21 mouse cellular contexts compared by ENCODE assay signal in genomic region chr1:132065001-132065400, GRCm38 (mm10). TPM values are rescaled to one million over a fixed set of nuclear protein-coding genes. Genes with fewer than 3 reads are reported as not detected.
DNase-seq lines count a peak whose midpoint lies in the region; ATAC-seq and TF ChIP-seq lines count a peak whose summit lies in the region.
"Had no signal": no experiment of that assay in that cellular context is flagged by ENCODE, and none has a peak within 500 bp of the region (broad histone marks: within the 10 kb centered on the region; RNA-seq: fewer than 3 reads in every experiment).

No protein-coding gene starts in this region.

- peaks cover 28% of the 10 kb centered on the region for H3K27me3 ChIP-seq in forebrain, embryonic 15.5 days
- peaks cover 54% of the 10 kb centered on the region for H3K27me3 ChIP-seq in forebrain, embryonic 10.5 days (ENCODE audit: poor library complexity, severe bottlenecking)

- no peaks in the 10 kb centered on the region for H3K36me3 ChIP-seq in forebrain, embryonic 15.5 days
- H3K36me3 ChIP-seq in forebrain, embryonic 10.5 days (replicated peaks), result no peaks in the 10 kb centered on the region
- H3K36me3 ChIP-seq: hindbrain, embryonic 15.5 days; limb, embryonic 10.5 days; liver, embryonic 12.5 days; lung, embryonic 15.5 days; stomach, embryonic 15.5 days had no signal

- intact Hi-C loops in left cerebral cortex, postnatal 25 days (cut with DNase I), result loop anchor here (5.0 kb wide), 1 partner anchor 42 kb away; no protein-coding TSS in a partner anchor
- intact Hi-C loops in heart, postnatal 36 days (cut with DNase I), result loop anchor here (5.0 kb wide), 1 partner anchor 52 kb away; no protein-coding TSS in a partner anchor

- no peak for DNase-seq in forebrain, embryonic 10.5 days (ENCODE audit: extremely low spot score, low spot score)
- DNase-seq in left cerebral cortex, postnatal 25 days (ENCODE audit: low spot score in 2 of 2), result peak; percentile 31 to 77
- no peak for DNase-seq in left cerebral cortex, adult 8-10 months (ENCODE audit: low spot score in 2 of 2)
- DNase-seq in brain, embryonic 14.5 days (ENCODE audit: low read depth), result peak; percentile 72
- peak; percentile 50 to 62 for DNase-seq in layer of hippocampus, adult 8-10 months (ENCODE audit: low spot score in 2 of 2)
- DNase-seq in heart, postnatal 36 days, result no peak
- DNase-seq: adrenal gland, postnatal 25 days; cerebellum, postnatal 10 days; gastrocnemius, adult 2 months; heart, adult 18-20 months; kidney, adult 18-20 months; kidney, postnatal 36 days; spleen, adult 18-20 months had no signal

- H3K9me3 ChIP-seq in forebrain, embryonic 15.5 days, result no peaks in the 10 kb centered on the region
- H3K9me3 ChIP-seq in forebrain, embryonic 10.5 days, result no peaks in the 10 kb centered on the region
- H3K9me3 ChIP-seq: hindbrain, embryonic 15.5 days; limb, embryonic 10.5 days; liver, embryonic 12.5 days; lung, embryonic 15.5 days; stomach, embryonic 15.5 days had no signal

- no peak overlapping the region for H3K4me3 ChIP-seq in forebrain, embryonic 15.5 days
- no peak overlapping the region for H3K4me3 ChIP-seq in forebrain, embryonic 10.5 days
- H3K4me3 ChIP-seq: erythroblast, embryonic 14.5 days; gastrocnemius, adult 2 months; hindbrain, embryonic 15.5 days; limb, embryonic 10.5 days; liver, embryonic 12.5 days; lung, embryonic 15.5 days; stomach, embryonic 15.5 days had no signal

- peak; percentile 59 for ATAC-seq in forebrain, embryonic 15.5 days (replicated peaks)
- ATAC-seq in erythroblast, adult 5-6 weeks (replicated peaks; ENCODE audit: low FRiP score, poor library complexity, severe bottlenecking), result no peak
- ATAC-seq: liver, embryonic 12.5 days had no signal

- 37% methylated on average over 1 of the region's 1 CpGs for WGBS in forebrain, embryonic 15.5 days
- 43% methylated on average over 1 of the region's 1 CpGs for WGBS in forebrain, embryonic 10.5 days

- no peak for TF ChIP-seq POLR2A in brain, embryonic 14.5 days (IDR thresholded peaks at IDR 0.05; ENCODE audit: borderline replicate concordance, extremely low read depth, insufficient read depth, insufficient read length, poor library complexity, severe bottlenecking)

- H3K27ac ChIP-seq in forebrain, embryonic 15.5 days (replicated peaks), result no peak overlapping the region
- no peak overlapping the region for H3K27ac ChIP-seq in forebrain, embryonic 10.5 days
- H3K27ac ChIP-seq: gastrocnemius, adult 2 months; hindbrain, embryonic 15.5 days; limb, embryonic 10.5 days; liver, embryonic 12.5 days; lung, embryonic 15.5 days; stomach, embryonic 15.5 days had no signal

- peaks cover 24% of the 10 kb centered on the region for H3K4me1 ChIP-seq in forebrain, embryonic 15.5 days
- peaks cover 14% of the 10 kb centered on the region for H3K4me1 ChIP-seq in forebrain, embryonic 10.5 days

- H3K9ac ChIP-seq in forebrain, embryonic 15.5 days (replicated peaks), result no peak overlapping the region
- H3K9ac ChIP-seq: hindbrain, embryonic 15.5 days; liver, embryonic 12.5 days; lung, embryonic 15.5 days; stomach, embryonic 15.5 days had no signal

- TF ChIP-seq CTCF in brain, embryonic 14.5 days (IDR thresholded peaks at IDR 0.05; ENCODE audit: borderline replicate concordance, extremely low read depth, insufficient read depth, insufficient read length), result no peak

- H3K4me2 ChIP-seq in forebrain, embryonic 15.5 days (replicated peaks), result no peak overlapping the region
- H3K4me2 ChIP-seq: hindbrain, embryonic 15.5 days; liver, embryonic 12.5 days; lung, embryonic 15.5 days; stomach, embryonic 15.5 days had no signal

RNA-seq across cellular contexts. Expression of gene Mfsd4a, which starts 2.9 kb away (rescaled TPM):
- polyA plus RNA-seq in forebrain, embryonic 15.5 days (2015; fragmentation: Nextera tagmentation; extraction: Ambion mirVana), result 8.8 and 8.9 TPM in 2 replicates
- polyA plus RNA-seq in forebrain, embryonic 10.5 days (2016; fragmentation: Nextera tagmentation; extraction: Ambion mirVana), result 11.1 and 13.0 TPM in 2 replicates
- total RNA-seq in left cerebral cortex, postnatal 25 days (2021), result 10 to 100 TPM; 73.5 to 87.6 TPM
- 100 to 1,000 TPM in 1 of 4 experiments, 10 to 100 TPM in 3; 77.0 to 100 (median 85.0) TPM for total RNA-seq in left cerebral cortex, adult 8-10 months (2022)
- polyA plus RNA-seq in brain, embryonic 14.5 days (2012; rRNA removed), result 2.0 and 2.2 TPM in 2 replicates
- total RNA-seq in layer of hippocampus, adult 8-10 months (2022), result 10 to 100 TPM; 64.6 to 84.2 (median 78.5) TPM
- 1 to 10 TPM; 1.4 to 2.3 TPM for total RNA-seq in heart, postnatal 36 days (2021)
- not detected in 2 replicates for total RNA-seq in erythroblast, adult 5-6 weeks (2015; ENCODE audit: low replicate concordance)
- total RNA-seq in erythroblast, adult 5-6 weeks (2017; ENCODE audit: low replicate concordance), result 0.68 and 2.9 TPM in 2 replicates
- polyA plus RNA-seq: erythroblast, embryonic 14.5 days had no signal

RNA-seq across cellular contexts. Expression of gene Elk4, which starts 57.6 kb away (rescaled TPM):
- polyA plus RNA-seq in forebrain, embryonic 15.5 days (2015; fragmentation: Nextera tagmentation; extraction: Ambion mirVana), result 12.0 and 14.6 TPM in 2 replicates
- 12.0 and 13.8 TPM in 2 replicates for polyA plus RNA-seq in forebrain, embryonic 10.5 days (2016; fragmentation: Nextera tagmentation; extraction: Ambion mirVana)
- 10 to 100 TPM; 52.6 TPM for total RNA-seq in left cerebral cortex, postnatal 25 days (2021)
- total RNA-seq in left cerebral cortex, adult 8-10 months (2022), result 10 to 100 TPM; 54.1 to 63.5 (median 58.5) TPM
- 12.7 and 16.6 TPM in 2 replicates for polyA plus RNA-seq in brain, embryonic 14.5 days (2012; rRNA removed)
- total RNA-seq in layer of hippocampus, adult 8-10 months (2022), result 10 to 100 TPM; 51.2 to 62.8 (median 58.9) TPM
- total RNA-seq in heart, postnatal 36 days (2021), result 10 to 100 TPM; 91.5 to 91.8 TPM
- total RNA-seq in erythroblast, adult 5-6 weeks (2015; ENCODE audit: low replicate concordance), result 96.8 and 101 TPM in 2 replicates
- 75.8 and 94.4 TPM in 2 replicates for total RNA-seq in erythroblast, adult 5-6 weeks (2017; ENCODE audit: low replicate concordance)

Comparison
In these comparisons a context has a peak if more than half of its experiments do, and no peak if none do; other contexts are left out.
1. DNase-seq: peak in left cerebral cortex, postnatal 25 days (2 of 2), brain, embryonic 14.5 days (single experiment) and layer of hippocampus, adult 8-10 months (2 of 2); none in forebrain, embryonic 10.5 days (single experiment), left cerebral cortex, adult 8-10 months (0 of 2) and heart, postnatal 36 days (0 of 2).
2. RNA of gene Mfsd4a, which starts 2.9 kb away (total RNA-seq): 77.0 to 100 TPM in left cerebral cortex, adult 8-10 months, 73.5 to 87.6 TPM in left cerebral cortex, postnatal 25 days and 64.6 to 84.2 TPM in layer of hippocampus, adult 8-10 months; 1.4 to 2.3 TPM in heart, postnatal 36 days and 0.68 to 2.9 TPM in erythroblast, adult 5-6 weeks; every median in the first group is over 10 times any median in the second.